Comparison of ENCODE assay signal across 11 mouse cellular contexts in genomic region chr3:98051407-98051968, GRCm38 (mm10). TPM values are rescaled to one million over a fixed set of nuclear protein-coding genes. Genes with fewer than 3 reads are reported as not detected.
A peak's percentile ranks its signal among the peaks of the same experiment; 100 is the strongest.
DNase-seq lines count a peak whose midpoint lies in the region; ATAC-seq and TF ChIP-seq lines count a peak whose summit lies in the region.
"Had no signal": no experiment of that assay in that cellular context is flagged by ENCODE, and none has a peak within 500 bp of the region (broad histone marks: within the 10 kb centered on the region; RNA-seq: fewer than 3 reads in every experiment).

No protein-coding gene starts in this region.

- H3K9me3 ChIP-seq in intestine, embryonic 14.5 days (ENCODE audit: control insufficient read depth, low read length) = no peaks in the 10 kb centered on the region
- H3K9me3 ChIP-seq in intestine, postnatal 0 days (ENCODE audit: control insufficient read depth) = no peaks in the 10 kb centered on the region
- no peaks in the 10 kb centered on the region for H3K9me3 ChIP-seq in embryonic facial prominence, embryonic 12.5 days
- no peaks in the 10 kb centered on the region for H3K9me3 ChIP-seq in hindbrain, embryonic 16.5 days (ENCODE audit: control insufficient read depth, low read length)
- H3K9me3 ChIP-seq in neural tube, embryonic 13.5 days = no peaks in the 10 kb centered on the region

- H3K27ac ChIP-seq in intestine, embryonic 14.5 days (ENCODE audit: low read depth) = peak overlapping the region; percentile 14; the same call in 1 of the 2 replicates
- no peak overlapping the region for H3K27ac ChIP-seq in intestine, postnatal 0 days (ENCODE audit: low read depth, low read length)
- 0 out of 2 replicates have a peak overlapping the region, but pooled peaks have one; percentile 7 for H3K27ac ChIP-seq in embryonic facial prominence, embryonic 12.5 days
- H3K27ac ChIP-seq in hindbrain, embryonic 16.5 days (ENCODE audit: low read depth, low read length) = peak overlapping the region; percentile 39
- no peak overlapping the region for H3K27ac ChIP-seq in neural tube, embryonic 13.5 days (replicated peaks)

- intact Hi-C loops in left cerebral cortex, postnatal 14 days (cut with DNase I) = no loop called here

- no peak overlapping the region for H3K9ac ChIP-seq in intestine, embryonic 14.5 days (ENCODE audit: low read length)
- H3K9ac ChIP-seq in intestine, postnatal 0 days (ENCODE audit: low read depth, low read length) = no peak overlapping the region
- no peak overlapping the region for H3K9ac ChIP-seq in embryonic facial prominence, embryonic 12.5 days
- H3K9ac ChIP-seq in hindbrain, embryonic 16.5 days (ENCODE audit: low read depth, low read length) = no peak overlapping the region
- H3K9ac ChIP-seq in neural tube, embryonic 13.5 days = no peak overlapping the region

- DNase-seq in intestine, embryonic 14.5 days (ENCODE audit: low spot score) = no peak
- DNase-seq in B cell, adult 2 months = no peak
- no peak for DNase-seq in ovary, adult 18-20 months (ENCODE audit: low spot score)
- DNase-seq in left cerebral cortex, postnatal 14 days (ENCODE audit: low spot score in 2 of 2) = no peak
- DNase-seq: adrenal gland, postnatal 14 days; lung, postnatal 14 days; thymus, adult 18-20 months had no signal

- WGBS in intestine, embryonic 14.5 days = 35% methylated on average over 16 of the region's 16 CpGs
- WGBS in intestine, postnatal 0 days = 56% methylated on average over 16 of the region's 16 CpGs
- 48% methylated on average over 16 of the region's 16 CpGs for WGBS in embryonic facial prominence, embryonic 12.5 days
- WGBS in hindbrain, embryonic 16.5 days = 42% methylated on average over 16 of the region's 16 CpGs
- 49% methylated on average over 16 of the region's 16 CpGs for WGBS in neural tube, embryonic 13.5 days

- H3K4me2 ChIP-seq in intestine, embryonic 14.5 days (ENCODE audit: low read length) = no peak overlapping the region
- no peak overlapping the region for H3K4me2 ChIP-seq in intestine, postnatal 0 days (replicated peaks; ENCODE audit: low read depth)
- H3K4me2 ChIP-seq in embryonic facial prominence, embryonic 12.5 days (replicated peaks) = no peak overlapping the region
- no peak overlapping the region for H3K4me2 ChIP-seq in hindbrain, embryonic 16.5 days (ENCODE audit: low read length)
- no peak overlapping the region for H3K4me2 ChIP-seq in neural tube, embryonic 13.5 days

- ATAC-seq in intestine, embryonic 14.5 days (replicated peaks; ENCODE audit: low FRiP score, low TSS enrichment, low read depth) = no peak
- ATAC-seq in intestine, postnatal 0 days = no peak
- ATAC-seq in embryonic facial prominence, embryonic 12.5 days (ENCODE audit: insufficient number of reproducible peaks, insufficient read depth, low FRiP score, low TSS enrichment) = no peak
- peak; percentile 49 for ATAC-seq in hindbrain, embryonic 16.5 days
- 0 out of 2 replicates have a peak, but pooled peaks have one; percentile 38 for ATAC-seq in neural tube, embryonic 13.5 days (ENCODE audit: low read depth)

- no peak overlapping the region for H3K4me3 ChIP-seq in intestine, embryonic 14.5 days (ENCODE audit: low read depth, low read length)
- H3K4me3 ChIP-seq in intestine, postnatal 0 days (ENCODE audit: low read depth, low read length) = no peak overlapping the region
- no peak overlapping the region for H3K4me3 ChIP-seq in embryonic facial prominence, embryonic 12.5 days
- no peak overlapping the region for H3K4me3 ChIP-seq in hindbrain, embryonic 16.5 days (ENCODE audit: low read length)
- no peak overlapping the region for H3K4me3 ChIP-seq in neural tube, embryonic 13.5 days

- H3K27me3 ChIP-seq in intestine, embryonic 14.5 days (replicated peaks; ENCODE audit: control insufficient read depth, insufficient read depth, low read length) = no peaks in the 10 kb centered on the region
- no peaks in the 10 kb centered on the region for H3K27me3 ChIP-seq in intestine, postnatal 0 days (replicated peaks; ENCODE audit: control insufficient read depth, insufficient read depth, low read length)
- no peaks in the 10 kb centered on the region for H3K27me3 ChIP-seq in embryonic facial prominence, embryonic 12.5 days
- no peaks in the 10 kb centered on the region for H3K27me3 ChIP-seq in hindbrain, embryonic 16.5 days (replicated peaks; ENCODE audit: control insufficient read depth, insufficient read depth, low read length)
- H3K27me3 ChIP-seq in neural tube, embryonic 13.5 days = no peaks in the 10 kb centered on the region

- no peak for TF ChIP-seq CTCF in intestine, postnatal 0 days (IDR thresholded peaks at IDR 0.05; ENCODE audit: low read depth)

- peaks cover 52% of the 10 kb centered on the region for H3K4me1 ChIP-seq in intestine, embryonic 14.5 days (replicated peaks; ENCODE audit: control insufficient read depth, insufficient read depth, low read length)
- no peaks in the 10 kb centered on the region; the same call in none of the 2 replicates for H3K4me1 ChIP-seq in intestine, postnatal 0 days (replicated peaks; ENCODE audit: control insufficient read depth, insufficient read depth, low read length)
- H3K4me1 ChIP-seq in embryonic facial prominence, embryonic 12.5 days = peaks cover 59% of the 10 kb centered on the region
- H3K4me1 ChIP-seq in hindbrain, embryonic 16.5 days (ENCODE audit: control insufficient read depth, insufficient read depth, low read depth, low read length) = peaks cover 16% of the 10 kb centered on the region
- peaks cover 63% of the 10 kb centered on the region for H3K4me1 ChIP-seq in neural tube, embryonic 13.5 days (replicated peaks)

- 0 out of 2 replicates have a peak, but pooled peaks cover 7% of the 10 kb centered on the region for H3K36me3 ChIP-seq in intestine, embryonic 14.5 days (ENCODE audit: control insufficient read depth, insufficient read depth, low read length)
- no peaks in the 10 kb centered on the region for H3K36me3 ChIP-seq in intestine, postnatal 0 days (ENCODE audit: control insufficient read depth, insufficient read depth)
- no peaks in the 10 kb centered on the region for H3K36me3 ChIP-seq in embryonic facial prominence, embryonic 12.5 days
- no peaks in the 10 kb centered on the region for H3K36me3 ChIP-seq in hindbrain, embryonic 16.5 days (ENCODE audit: control insufficient read depth, insufficient read depth, low read length)
- H3K36me3 ChIP-seq in neural tube, embryonic 13.5 days = no peaks in the 10 kb centered on the region

RNA-seq across cellular contexts. Expression of gene Notch2, which starts 38.2 kb away (rescaled TPM):
- 30.0 and 30.8 TPM in 2 replicates for polyA plus RNA-seq in intestine, embryonic 14.5 days (2014; fragmentation: Nextera tagmentation; extraction: Ambion mirVana)
- 4.9 and 5.1 TPM in 2 replicates for polyA plus RNA-seq in intestine, postnatal 0 days (2015; fragmentation: Nextera tagmentation; extraction: Ambion mirVana)
- polyA plus RNA-seq in embryonic facial prominence, embryonic 12.5 days (2016; fragmentation: Nextera tagmentation; extraction: Ambion mirVana) = 38.8 and 42.1 TPM in 2 replicates
- 7.6 and 12.1 TPM in 2 replicates for polyA plus RNA-seq in hindbrain, embryonic 16.5 days (2015; fragmentation: Nextera tagmentation; extraction: Ambion mirVana)
- polyA plus RNA-seq in neural tube, embryonic 13.5 days (2015; fragmentation: Nextera tagmentation; extraction: Ambion mirVana) = 11.2 and 14.1 TPM in 2 replicates
- total RNA-seq in left cerebral cortex, postnatal 14 days (2021) = 10 to 100 TPM; 14.9 to 15.0 TPM

Comparison
In these comparisons a context has a peak if more than half of its experiments do, and no peak if none do; other contexts are left out.
1. H3K27ac ChIP-seq: peak in intestine, embryonic 14.5 days (single experiment), embryonic facial prominence, embryonic 12.5 days (single experiment) and hindbrain, embryonic 16.5 days (single experiment); none in intestine, postnatal 0 days (single experiment) and neural tube, embryonic 13.5 days (single experiment).
2. ATAC-seq: peak in hindbrain, embryonic 16.5 days (single experiment) and neural tube, embryonic 13.5 days (single experiment); none in intestine, embryonic 14.5 days (single experiment), intestine, postnatal 0 days (single experiment) and embryonic facial prominence, embryonic 12.5 days (single experiment).